Mouse (Mus musculus) urinary bladder, postnatal 25 days (tissue): ENCODE measurements around the gene Hs3st3a1.

Source experiments
- DNase-seq: peaks from one replicate; pipeline ENCODE4 v3.0.0; 2022; ENCODE audit warnings: low spot score

Hs3st3a1 gene

GRCm38 (mm10) chr11:64434611-64435545 lies at the start of gene Hs3st3a1:
Gene Hs3st3a1 (plus strand): TSS chr11:64435332.
- DNase-seq = peak; percentile 14

- no peak for DNase-seq
Observed at GRCm38 (mm10) chr11:64386333-64386732, 48.8 kb upstream of the Hs3st3a1 start.

- DNase-seq = no peak
Observed at GRCm38 (mm10) chr11:64396331-64396881, 38.7 kb upstream of the Hs3st3a1 start.

GRCm38 (mm10) chr11:64396949-64397348 lies 38.2 kb upstream of the Hs3st3a1 start:
- DNase-seq = no peak

- no peak for DNase-seq
Observed at GRCm38 (mm10) chr11:64397612-64398011, 37.5 kb upstream of the Hs3st3a1 start.

- no peak for DNase-seq
Observed at GRCm38 (mm10) chr11:64400534-64401093, 34.5 kb upstream of the Hs3st3a1 start.

- no peak for DNase-seq
Observed at GRCm38 (mm10) chr11:64418969-64419368, 16.2 kb upstream of the Hs3st3a1 start.

- DNase-seq = peak; percentile 9
Observed at GRCm38 (mm10) chr11:64435546-64436411, 647 bp downstream of the Hs3st3a1 start.

- no peak for DNase-seq
Observed at GRCm38 (mm10) chr11:64436412-64436727, 1.2 kb downstream of the Hs3st3a1 start, which contains the start of gene F930015N05Rik. Gene F930015N05Rik (minus strand): TSS chr11:64436653.

GRCm38 (mm10) chr11:64436791-64437298 lies 1.7 kb downstream of the Hs3st3a1 start:
- no peak for DNase-seq

GRCm38 (mm10) chr11:64437721-64438120 lies 2.6 kb downstream of the Hs3st3a1 start:
- no peak for DNase-seq

GRCm38 (mm10) chr11:64438909-64439308 lies 3.8 kb downstream of the Hs3st3a1 start:
- no peak for DNase-seq

GRCm38 (mm10) chr11:64442119-64442518 lies 7.0 kb downstream of the Hs3st3a1 start:
- DNase-seq = peak; percentile 19

GRCm38 (mm10) chr11:64442701-64443100 lies 7.6 kb downstream of the Hs3st3a1 start:
- no peak for DNase-seq

- DNase-seq = no peak
Observed at GRCm38 (mm10) chr11:64445227-64445626, 10.1 kb downstream of the Hs3st3a1 start.

GRCm38 (mm10) chr11:64448586-64449315 lies 13.6 kb downstream of the Hs3st3a1 start:
- DNase-seq = no peak

- DNase-seq = no peak
Observed at GRCm38 (mm10) chr11:64461746-64462145, 26.6 kb downstream of the Hs3st3a1 start.

GRCm38 (mm10) chr11:64468737-64469136 lies 33.6 kb downstream of the Hs3st3a1 start:
- no peak for DNase-seq

- DNase-seq = no peak
Observed at GRCm38 (mm10) chr11:64470689-64471088, 35.6 kb downstream of the Hs3st3a1 start.

- no peak for DNase-seq
Observed at GRCm38 (mm10) chr11:64473679-64474078, 38.5 kb downstream of the Hs3st3a1 start.

GRCm38 (mm10) chr11:64481445-64481844 lies 46.3 kb downstream of the Hs3st3a1 start:
- no peak for DNase-seq
